Mouse (Mus musculus): ENCODE data around the gene Stx8. TPM values are rescaled to one million over a fixed set of nuclear protein-coding genes. Genes with fewer than 3 reads are reported as not detected.

Gene Stx8
- polyA plus RNA-seq, 1 experiment: 43.9 TPM

DNA sequence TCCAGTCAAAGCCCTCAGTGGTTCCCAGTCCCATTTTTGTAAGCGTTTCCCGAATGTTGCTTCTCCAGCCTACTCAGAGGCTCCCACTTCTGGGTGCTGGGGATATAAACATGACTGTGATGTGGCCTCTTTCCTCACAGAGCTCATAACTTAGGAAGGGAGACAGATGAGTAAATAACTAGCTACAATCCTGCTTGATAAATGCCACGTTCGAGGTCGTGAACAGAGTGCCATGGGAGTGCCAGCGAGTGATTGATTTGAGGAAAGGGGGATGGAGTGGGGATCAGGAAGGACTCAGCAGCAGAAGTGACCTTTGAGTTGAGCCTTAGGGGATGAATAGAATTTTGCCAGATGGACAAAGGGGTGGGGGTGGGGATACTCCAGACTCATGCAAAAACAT, 41.7 kb downstream of the Stx8 start:
- no peak overlapping the region for H3K27ac ChIP-seq (ENCODE audit: insufficient read depth, low read length)
- no peak for TF ChIP-seq CTCF (IDR thresholded peaks at IDR 0.05; ENCODE audit: borderline replicate concordance, insufficient read depth, low read length)
- TF ChIP-seq POLR2A (IDR thresholded peaks at IDR 0.05; ENCODE audit: low read depth, low read length): no peak

DNA sequence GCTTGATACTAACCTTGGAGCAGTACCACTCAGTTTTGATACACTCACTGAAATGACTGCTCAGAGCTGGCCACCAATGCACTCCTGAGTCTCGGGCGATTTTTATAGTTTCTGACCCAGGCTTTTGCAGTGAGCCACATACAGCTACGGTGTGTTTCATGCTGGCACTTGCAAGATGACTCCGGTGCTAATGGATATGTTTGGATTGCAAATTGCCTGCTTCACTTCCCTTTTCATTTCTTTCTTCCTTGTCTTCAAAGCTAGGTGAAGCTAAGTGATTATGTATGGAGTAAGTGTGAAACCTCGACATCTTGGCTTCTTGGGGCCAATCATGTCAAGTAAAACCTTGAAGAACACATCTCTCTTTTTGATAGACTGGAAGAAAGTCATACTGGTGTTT, 43.4 kb downstream of the Stx8 start:
- Histone ChIP-seq H3K4me3 (ENCODE audit: insufficient read depth, low read length) (no peak overlapping the region), H3K27ac (ENCODE audit: insufficient read depth, low read length) (no peak overlapping the region), H3K4me1 (ENCODE audit: control insufficient read depth, insufficient read depth, low read length) (peaks cover 2% of the 10 kb centered on the region)
- no peak for TF ChIP-seq CTCF (IDR thresholded peaks at IDR 0.05; ENCODE audit: borderline replicate concordance, insufficient read depth, low read length)
- TF ChIP-seq POLR2A (IDR thresholded peaks at IDR 0.05; ENCODE audit: low read depth, low read length): no peak

More for the DNA sequence above, 41.7 kb downstream of the Stx8 start:
- H3K4me3 ChIP-seq (ENCODE audit: insufficient read depth, low read length): no peak overlapping the region
- peaks cover 2% of the 10 kb centered on the region for H3K4me1 ChIP-seq (ENCODE audit: control insufficient read depth, insufficient read depth, low read length)

GRCm38 (mm10) chr11:68012207-68012606, 46.2 kb downstream of the Stx8 start:
- no peak overlapping the region for H3K27ac ChIP-seq (ENCODE audit: insufficient read depth, low read length)
- TF ChIP-seq POLR2A (IDR thresholded peaks at IDR 0.05; ENCODE audit: low read depth, low read length) (no peak), CTCF (IDR thresholded peaks at IDR 0.05; ENCODE audit: borderline replicate concordance, insufficient read depth, low read length) (no peak)
- no peak overlapping the region for H3K4me3 ChIP-seq (ENCODE audit: insufficient read depth, low read length)
- no peaks in the 10 kb centered on the region for H3K4me1 ChIP-seq (ENCODE audit: control insufficient read depth, insufficient read depth, low read length)

GRCm38 (mm10) chr11:68018191-68018590, 52.2 kb downstream of the Stx8 start:
- Histone ChIP-seq H3K27ac (ENCODE audit: insufficient read depth, low read length) (no peak overlapping the region), H3K4me1 (ENCODE audit: control insufficient read depth, insufficient read depth, low read length) (peaks cover 22% of the 10 kb centered on the region), H3K4me3 (ENCODE audit: insufficient read depth, low read length) (no peak overlapping the region)
- TF ChIP-seq POLR2A (IDR thresholded peaks at IDR 0.05; ENCODE audit: low read depth, low read length): no peak

- H3K27ac ChIP-seq (ENCODE audit: insufficient read depth, low read length): no peak overlapping the region
- TF ChIP-seq CTCF (IDR thresholded peaks at IDR 0.05; ENCODE audit: borderline replicate concordance, insufficient read depth, low read length): no peak
- TF ChIP-seq POLR2A (IDR thresholded peaks at IDR 0.05; ENCODE audit: low read depth, low read length): no peak
- peaks cover 30% of the 10 kb centered on the region for H3K4me1 ChIP-seq (ENCODE audit: control insufficient read depth, insufficient read depth, low read length)
- no peak overlapping the region for H3K4me3 ChIP-seq (ENCODE audit: insufficient read depth, low read length)
These were observed 53.2 kb downstream of the Stx8 start for GRCm38 (mm10) chr11:68019156-68019555.

DNA sequence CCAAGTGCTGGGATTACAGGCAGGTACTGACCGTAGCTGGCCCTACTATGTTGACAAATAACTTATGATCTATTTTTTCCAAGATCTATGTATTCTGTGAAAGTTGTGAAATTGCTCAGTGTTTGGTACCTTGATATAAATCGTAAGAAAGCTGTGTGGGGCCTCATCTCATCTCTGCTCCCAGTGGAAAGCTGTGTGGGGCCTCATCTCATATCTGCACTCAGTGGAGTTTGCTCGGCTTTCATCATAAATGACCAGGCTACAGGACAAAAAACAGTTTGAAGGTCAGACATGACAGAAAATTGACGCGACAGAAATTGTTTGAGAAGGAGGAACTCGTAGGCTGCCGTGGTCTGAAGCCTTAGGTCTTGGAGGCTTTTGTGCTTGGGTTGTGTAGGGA, 56.0 kb downstream of the Stx8 start:
- Histone ChIP-seq H3K27ac (ENCODE audit: insufficient read depth, low read length) (no peak overlapping the region), H3K4me1 (ENCODE audit: control insufficient read depth, insufficient read depth, low read length) (peaks cover 30% of the 10 kb centered on the region), H3K4me3 (ENCODE audit: insufficient read depth, low read length) (no peak overlapping the region)
- TF ChIP-seq POLR2A (IDR thresholded peaks at IDR 0.05; ENCODE audit: low read depth, low read length) (no peak), CTCF (IDR thresholded peaks at IDR 0.05; ENCODE audit: borderline replicate concordance, insufficient read depth, low read length) (no peak)

- H3K4me1 ChIP-seq (ENCODE audit: control insufficient read depth, insufficient read depth, low read length): peaks cover 26% of the 10 kb centered on the region
- no peak overlapping the region for H3K4me3 ChIP-seq (ENCODE audit: insufficient read depth, low read length)
- no peak for TF ChIP-seq CTCF (IDR thresholded peaks at IDR 0.05; ENCODE audit: borderline replicate concordance, insufficient read depth, low read length)
- no peak for TF ChIP-seq POLR2A (IDR thresholded peaks at IDR 0.05; ENCODE audit: low read depth, low read length)
- no peak overlapping the region for H3K27ac ChIP-seq (ENCODE audit: insufficient read depth, low read length)
These were observed 56.9 kb downstream of the Stx8 start for GRCm38 (mm10) chr11:68022895-68023294.

DNA sequence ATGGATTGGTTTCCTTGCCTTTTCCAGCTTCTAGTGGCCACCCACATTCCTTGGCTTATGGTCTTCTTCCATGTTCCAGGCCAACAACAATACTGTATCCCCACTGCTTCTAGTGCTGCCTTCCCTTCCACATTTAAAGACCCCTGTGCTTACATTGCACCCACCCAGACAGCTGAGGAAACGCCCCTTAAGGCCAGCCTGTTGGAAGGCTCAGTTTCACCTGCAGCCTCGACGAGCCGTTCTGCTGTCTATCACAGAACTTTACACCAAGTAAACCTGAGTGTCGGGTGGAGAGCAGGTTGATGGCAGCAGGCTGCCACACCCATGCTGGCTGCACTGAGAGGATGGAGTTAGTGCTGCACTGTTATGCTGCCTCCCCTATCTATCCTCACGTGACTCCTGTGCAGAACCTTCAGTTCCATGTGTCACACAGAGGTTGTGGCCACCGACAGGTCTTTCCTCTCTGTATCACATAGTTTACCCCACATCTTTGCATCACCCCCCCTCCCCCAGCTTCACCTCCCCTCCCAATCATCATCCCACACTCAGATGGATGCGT, 57.9 kb downstream of the Stx8 start:
- no peak for TF ChIP-seq POLR2A (IDR thresholded peaks at IDR 0.05; ENCODE audit: low read depth, low read length)
- TF ChIP-seq CTCF (IDR thresholded peaks at IDR 0.05; ENCODE audit: borderline replicate concordance, insufficient read depth, low read length): no peak
- Histone ChIP-seq H3K27ac (ENCODE audit: insufficient read depth, low read length) (no peak overlapping the region), H3K4me1 (ENCODE audit: control insufficient read depth, insufficient read depth, low read length) (peaks cover 17% of the 10 kb centered on the region), H3K4me3 (ENCODE audit: insufficient read depth, low read length) (no peak overlapping the region)

DNA sequence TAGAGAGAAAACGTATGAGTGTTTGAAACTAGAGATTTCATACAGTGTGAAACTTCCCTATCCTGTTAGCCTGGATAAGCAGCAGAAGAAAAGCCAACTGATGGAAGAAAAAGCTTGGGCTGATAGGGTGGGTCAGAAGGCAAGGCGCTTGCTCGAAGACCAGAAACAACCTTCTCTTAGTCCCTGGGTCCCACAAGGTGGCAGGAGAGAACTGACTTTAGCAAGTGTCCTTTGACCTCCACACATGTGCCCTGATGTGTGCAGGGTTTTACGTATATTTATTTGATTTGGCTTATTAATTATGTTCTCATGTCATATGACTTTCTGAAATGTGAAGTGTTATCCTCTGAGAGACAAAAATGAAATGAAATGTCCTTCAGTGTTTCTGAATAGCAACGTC, 60.6 kb downstream of the Stx8 start:
- Histone ChIP-seq H3K27ac (ENCODE audit: insufficient read depth, low read length) (no peak overlapping the region), H3K4me1 (ENCODE audit: control insufficient read depth, insufficient read depth, low read length) (peaks cover 26% of the 10 kb centered on the region), H3K4me3 (ENCODE audit: insufficient read depth, low read length) (no peak overlapping the region)
- TF ChIP-seq POLR2A (IDR thresholded peaks at IDR 0.05; ENCODE audit: low read depth, low read length) (no peak), CTCF (IDR thresholded peaks at IDR 0.05; ENCODE audit: borderline replicate concordance, insufficient read depth, low read length) (no peak)

DNA sequence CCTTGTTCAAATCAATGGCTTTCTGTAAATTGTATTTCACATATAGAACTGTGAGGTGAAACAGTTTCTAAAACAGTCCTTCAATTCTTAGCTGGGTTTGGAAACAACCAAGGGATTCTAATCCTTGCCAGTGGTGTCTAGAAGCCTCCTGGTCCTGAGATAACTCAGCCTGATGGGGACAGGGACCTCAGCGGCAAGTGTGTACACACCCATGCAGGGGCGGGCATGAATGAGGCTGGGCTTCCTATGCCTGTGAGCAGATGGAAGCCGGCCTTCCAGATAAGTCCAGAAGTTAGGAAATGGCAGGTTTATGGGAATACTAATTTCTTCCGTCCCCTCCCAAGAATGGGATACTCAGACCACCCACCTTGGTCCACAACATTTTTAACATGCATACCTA, 63.1 kb downstream of the Stx8 start:
- Histone ChIP-seq H3K27ac (ENCODE audit: insufficient read depth, low read length) (no peak overlapping the region), H3K4me3 (ENCODE audit: insufficient read depth, low read length) (no peak overlapping the region), H3K4me1 (ENCODE audit: control insufficient read depth, insufficient read depth, low read length) (peaks cover 21% of the 10 kb centered on the region)
- TF ChIP-seq CTCF (IDR thresholded peaks at IDR 0.05; ENCODE audit: borderline replicate concordance, insufficient read depth, low read length) (no peak), POLR2A (IDR thresholded peaks at IDR 0.05; ENCODE audit: low read depth, low read length) (no peak)

DNA sequence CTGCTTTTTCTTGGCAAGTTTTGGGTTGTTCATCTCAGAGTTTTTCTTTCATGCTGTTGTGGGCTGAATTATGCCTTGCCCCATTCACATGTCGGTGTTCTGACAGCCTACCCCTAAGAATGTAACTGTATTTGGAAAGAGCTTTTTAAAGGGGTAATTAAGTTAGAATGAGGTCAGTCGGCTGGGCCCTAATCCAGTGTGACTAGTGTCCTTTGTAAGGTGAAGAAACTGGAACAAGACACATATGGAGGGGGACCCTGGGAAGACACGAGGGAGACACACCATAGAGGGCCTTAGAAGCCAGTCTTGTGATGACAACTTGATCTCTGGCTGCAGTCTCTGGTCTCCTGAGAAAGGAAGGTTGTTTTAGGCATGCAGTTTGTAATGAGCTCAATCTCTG, 63.9 kb downstream of the Stx8 start:
- TF ChIP-seq CTCF (IDR thresholded peaks at IDR 0.05; ENCODE audit: borderline replicate concordance, insufficient read depth, low read length) (no peak), POLR2A (IDR thresholded peaks at IDR 0.05; ENCODE audit: low read depth, low read length) (no peak)
- no peak overlapping the region for H3K4me3 ChIP-seq (ENCODE audit: insufficient read depth, low read length)
- peaks cover 21% of the 10 kb centered on the region for H3K4me1 ChIP-seq (ENCODE audit: control insufficient read depth, insufficient read depth, low read length)
- no peak overlapping the region for H3K27ac ChIP-seq (ENCODE audit: insufficient read depth, low read length)
